Mouse (Mus musculus): ENCODE data around the gene Nos1ap. TPM values are rescaled to one million over a fixed set of nuclear protein-coding genes. Genes with fewer than 3 reads are reported as not detected.

The Nos1ap gene
- polyA plus RNA-seq, 1 experiment = 1.1 TPM

DNA sequence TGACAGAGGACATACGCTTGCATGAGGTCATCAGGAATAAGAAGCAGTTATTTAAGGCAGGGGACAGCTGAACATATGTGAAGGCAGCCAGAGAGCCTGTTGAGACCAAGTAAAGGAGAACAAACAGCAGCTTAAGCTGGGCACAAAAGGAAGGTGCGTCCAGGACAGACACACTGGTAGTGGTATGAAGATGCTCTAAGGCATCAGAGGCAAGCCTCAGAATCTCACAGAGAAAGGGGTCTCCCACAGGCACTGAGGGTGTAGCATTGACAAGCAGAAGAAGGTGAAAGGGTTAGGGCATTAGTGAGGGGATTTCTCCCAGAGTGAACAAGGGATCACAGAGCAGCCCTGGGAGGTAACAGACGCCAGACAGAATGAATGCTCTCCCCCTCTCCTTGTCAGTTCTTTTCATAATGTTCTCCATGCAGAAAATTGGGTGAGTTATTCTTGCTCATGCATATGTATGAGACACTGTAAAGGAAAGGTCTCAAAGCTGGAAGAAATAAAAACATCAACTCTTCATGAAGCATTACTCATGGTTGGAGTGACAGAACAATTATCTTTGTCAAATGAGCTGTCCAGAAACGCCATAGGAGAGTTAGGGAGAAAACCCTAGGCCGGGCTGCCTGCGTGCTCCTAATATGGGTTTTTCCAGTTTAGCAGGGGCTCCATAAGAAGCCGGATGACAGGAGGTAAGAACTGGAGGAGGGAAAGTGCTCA lies 222.5 kb downstream of the Nos1ap start:
- no peaks in the 10 kb centered on the region for H3K27me3 ChIP-seq (ENCODE audit: control insufficient read depth)
- TF ChIP-seq TAL1 (IDR thresholded peaks at IDR 0.05; ENCODE audit: low read length) (no peak), GATA1 (IDR thresholded peaks at IDR 0.05; ENCODE audit: low read length) (no peak)
- H3K9me3 ChIP-seq (ENCODE audit: control insufficient read depth, low read length) = no peaks in the 10 kb centered on the region
- H3K36me3 ChIP-seq (ENCODE audit: control insufficient read depth) = no peaks in the 10 kb centered on the region
- H3K4me1 ChIP-seq (ENCODE audit: control insufficient read depth) = no peaks in the 10 kb centered on the region
- no peak overlapping the region for H3K4me3 ChIP-seq (replicated peaks)

- Histone ChIP-seq H3K36me3 (ENCODE audit: control insufficient read depth) (no peaks in the 10 kb centered on the region), H3K27me3 (ENCODE audit: control insufficient read depth) (no peaks in the 10 kb centered on the region), H3K9me3 (ENCODE audit: control insufficient read depth, low read length) (no peaks in the 10 kb centered on the region), H3K4me1 (ENCODE audit: control insufficient read depth) (no peaks in the 10 kb centered on the region), H3K4me3 (replicated peaks) (no peak overlapping the region)
- no peak for TF ChIP-seq TAL1 (IDR thresholded peaks at IDR 0.05; ENCODE audit: low read length)
- TF ChIP-seq GATA1 (IDR thresholded peaks at IDR 0.05; ENCODE audit: low read length) = no peak
These were observed 225.9 kb downstream of the Nos1ap start for GRCm38 (mm10) chr1:170363746-170364145.

DNA sequence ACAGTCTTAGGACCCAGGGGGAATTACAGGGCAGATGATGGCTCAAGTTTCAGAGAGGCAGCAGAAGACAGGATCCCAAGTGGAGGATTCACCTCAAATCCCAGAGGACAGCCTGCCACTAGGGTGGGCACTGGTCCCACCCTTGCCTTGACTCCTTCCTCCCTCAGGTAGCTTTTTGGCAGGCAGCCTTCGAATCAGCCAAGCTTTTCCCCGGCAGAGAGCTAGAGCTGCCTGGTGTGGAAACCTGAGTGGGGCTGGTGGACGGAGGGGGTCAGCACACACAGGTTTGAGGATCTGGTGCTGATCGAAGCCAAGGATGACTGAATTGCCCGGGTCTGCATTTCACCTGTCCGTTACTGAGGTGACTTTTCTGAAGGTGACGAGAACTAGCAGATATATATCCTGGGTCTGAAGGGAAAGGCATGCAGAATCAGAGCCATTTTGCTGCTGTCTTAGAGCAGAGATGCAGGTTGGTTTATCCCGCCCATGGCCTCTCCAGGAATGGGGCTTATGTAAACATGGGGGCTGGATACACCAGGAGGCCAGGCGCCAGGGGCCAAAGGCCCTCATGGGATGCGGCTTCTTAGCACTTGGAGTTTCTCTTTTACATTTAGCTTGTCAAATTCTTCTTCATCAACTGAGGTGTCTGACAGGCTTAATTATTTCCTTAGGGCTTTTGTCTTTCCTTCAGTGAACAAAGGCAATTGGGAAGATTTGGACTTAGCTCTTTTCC lies 229.3 kb downstream of the Nos1ap start:
- Histone ChIP-seq H3K4me3 (replicated peaks) (no peak overlapping the region), H3K27me3 (ENCODE audit: control insufficient read depth) (no peaks in the 10 kb centered on the region), H3K36me3 (ENCODE audit: control insufficient read depth) (no peaks in the 10 kb centered on the region), H3K9me3 (ENCODE audit: control insufficient read depth, low read length) (no peaks in the 10 kb centered on the region), H3K4me1 (ENCODE audit: control insufficient read depth) (no peaks in the 10 kb centered on the region)
- no peak for TF ChIP-seq TAL1 (IDR thresholded peaks at IDR 0.05; ENCODE audit: low read length)
- no peak for TF ChIP-seq GATA1 (IDR thresholded peaks at IDR 0.05; ENCODE audit: low read length)

GRCm38 (mm10) chr1:170353335-170353734 lies 236.3 kb downstream of the Nos1ap start:
- Histone ChIP-seq H3K36me3 (ENCODE audit: control insufficient read depth) (no peaks in the 10 kb centered on the region), H3K4me3 (replicated peaks) (no peak overlapping the region), H3K9me3 (ENCODE audit: control insufficient read depth, low read length) (no peaks in the 10 kb centered on the region), H3K4me1 (ENCODE audit: control insufficient read depth) (no peaks in the 10 kb centered on the region), H3K27me3 (ENCODE audit: control insufficient read depth) (no peaks in the 10 kb centered on the region)
- no peak for TF ChIP-seq GATA1 (IDR thresholded peaks at IDR 0.05; ENCODE audit: low read length)
- no peak for TF ChIP-seq TAL1 (IDR thresholded peaks at IDR 0.05; ENCODE audit: low read length)

- H3K27me3 ChIP-seq (ENCODE audit: control insufficient read depth) = no peaks in the 10 kb centered on the region
- no peaks in the 10 kb centered on the region for H3K4me1 ChIP-seq (ENCODE audit: control insufficient read depth)
- H3K9me3 ChIP-seq (ENCODE audit: control insufficient read depth, low read length) = no peaks in the 10 kb centered on the region
- no peaks in the 10 kb centered on the region for H3K36me3 ChIP-seq (ENCODE audit: control insufficient read depth)
- H3K4me3 ChIP-seq (replicated peaks) = no peak overlapping the region
- TF ChIP-seq GATA1 (IDR thresholded peaks at IDR 0.05; ENCODE audit: low read length) (no peak), TAL1 (IDR thresholded peaks at IDR 0.05; ENCODE audit: low read length) (no peak)
These were observed 238.6 kb downstream of the Nos1ap start for GRCm38 (mm10) chr1:170351080-170351479.

DNA sequence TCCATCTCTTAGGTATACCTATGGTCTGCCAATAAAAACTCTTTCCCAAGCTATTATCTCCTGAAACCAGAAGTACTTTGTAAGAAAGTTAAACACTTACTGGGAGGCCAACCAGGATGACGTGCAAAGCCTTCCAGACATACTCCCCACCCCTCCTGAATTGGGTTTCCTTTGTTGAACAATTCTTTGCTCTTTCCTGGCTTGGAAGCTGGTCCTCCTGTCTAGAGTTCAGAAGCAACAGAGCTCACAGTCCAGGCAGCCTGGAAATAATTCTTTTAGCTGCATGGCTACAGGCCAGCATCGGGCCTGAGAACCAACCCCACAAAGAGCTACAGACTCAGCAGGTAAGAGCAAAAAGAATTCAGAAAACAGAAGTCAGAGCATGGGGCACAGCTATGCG lies 243.4 kb downstream of the Nos1ap start:
- no peak for TF ChIP-seq TAL1 (IDR thresholded peaks at IDR 0.05; ENCODE audit: low read length)
- TF ChIP-seq GATA1 (IDR thresholded peaks at IDR 0.05; ENCODE audit: low read length) = no peak
- no peak overlapping the region for H3K4me3 ChIP-seq (replicated peaks)

GRCm38 (mm10) chr1:170343906-170344305 lies 245.8 kb downstream of the Nos1ap start:
- Histone ChIP-seq H3K4me1 (ENCODE audit: control insufficient read depth) (no peaks in the 10 kb centered on the region), H3K9me3 (ENCODE audit: control insufficient read depth, low read length) (no peaks in the 10 kb centered on the region), H3K27me3 (ENCODE audit: control insufficient read depth) (no peaks in the 10 kb centered on the region), H3K4me3 (replicated peaks) (no peak overlapping the region), H3K36me3 (ENCODE audit: control insufficient read depth) (no peaks in the 10 kb centered on the region)
- no peak for TF ChIP-seq GATA1 (IDR thresholded peaks at IDR 0.05; ENCODE audit: low read length)
- TF ChIP-seq TAL1 (IDR thresholded peaks at IDR 0.05; ENCODE audit: low read length) = no peak

More for the DNA sequence above, 243.4 kb downstream of the Nos1ap start:
- Histone ChIP-seq H3K36me3 (ENCODE audit: control insufficient read depth) (no peaks in the 10 kb centered on the region), H3K27me3 (ENCODE audit: control insufficient read depth) (no peaks in the 10 kb centered on the region), H3K4me1 (ENCODE audit: control insufficient read depth) (no peaks in the 10 kb centered on the region), H3K9me3 (ENCODE audit: control insufficient read depth, low read length) (no peaks in the 10 kb centered on the region)

DNA sequence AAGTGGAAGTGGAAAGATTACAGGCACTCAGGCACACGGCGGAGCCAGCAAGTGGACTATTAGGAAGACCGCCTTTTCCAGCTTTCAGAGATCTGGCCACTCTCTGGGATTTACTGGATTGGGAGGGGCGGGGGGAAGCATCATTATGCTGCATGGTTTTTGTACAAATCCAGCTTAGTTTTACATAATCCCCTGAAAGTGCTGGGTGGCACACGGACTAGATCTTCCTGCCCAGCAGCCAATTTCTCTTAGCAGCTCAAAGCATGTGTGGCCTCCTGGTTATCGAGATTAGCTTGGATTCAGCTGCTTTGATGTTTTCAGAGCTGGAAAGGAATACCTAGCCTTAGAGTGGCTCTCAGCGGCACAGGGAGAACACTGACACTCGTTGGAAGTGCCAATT lies 246.6 kb downstream of the Nos1ap start:
- Histone ChIP-seq H3K4me1 (ENCODE audit: control insufficient read depth) (no peaks in the 10 kb centered on the region), H3K27me3 (ENCODE audit: control insufficient read depth) (no peaks in the 10 kb centered on the region), H3K9me3 (ENCODE audit: control insufficient read depth, low read length) (no peaks in the 10 kb centered on the region), H3K4me3 (replicated peaks) (no peak overlapping the region), H3K36me3 (ENCODE audit: control insufficient read depth) (no peaks in the 10 kb centered on the region; the same call in 1 of the 2 replicates)
- no peak for TF ChIP-seq TAL1 (IDR thresholded peaks at IDR 0.05; ENCODE audit: low read length)
- TF ChIP-seq GATA1 (IDR thresholded peaks at IDR 0.05; ENCODE audit: low read length) = no peak

DNA sequence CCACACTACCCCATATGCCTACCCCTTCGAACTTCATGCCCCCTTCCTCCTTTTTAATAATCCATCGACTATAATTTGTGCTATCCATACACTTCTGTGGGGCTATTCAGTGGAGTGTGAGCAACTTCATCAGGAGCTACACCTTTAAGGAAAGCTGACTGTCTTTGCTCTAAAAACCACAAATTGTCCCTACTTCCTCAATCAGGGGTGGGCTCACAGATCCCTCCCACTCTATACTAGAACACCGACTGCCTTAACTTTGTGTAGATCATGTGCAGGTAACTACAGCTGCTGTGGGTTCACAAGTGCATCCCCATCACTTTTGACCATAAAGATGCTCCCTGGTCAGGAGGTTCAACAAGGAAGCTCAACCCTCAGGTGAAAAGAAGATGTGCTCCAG lies 249.7 kb downstream of the Nos1ap start:
- Histone ChIP-seq H3K4me1 (ENCODE audit: control insufficient read depth) (no peaks in the 10 kb centered on the region), H3K4me3 (replicated peaks) (no peak overlapping the region), H3K9me3 (ENCODE audit: control insufficient read depth, low read length) (no peaks in the 10 kb centered on the region), H3K36me3 (ENCODE audit: control insufficient read depth) (no peaks in the 10 kb centered on the region; the same call in 1 of the 2 replicates), H3K27me3 (ENCODE audit: control insufficient read depth) (no peaks in the 10 kb centered on the region)
- TF ChIP-seq GATA1 (IDR thresholded peaks at IDR 0.05; ENCODE audit: low read length) = no peak
- no peak for TF ChIP-seq TAL1 (IDR thresholded peaks at IDR 0.05; ENCODE audit: low read length)
